19 mouse cellular contexts compared by ENCODE assay signal in genomic region chr3:83864064-83864548, GRCm38 (mm10).
"Had no signal": no experiment of that assay in that cellular context is flagged by ENCODE, and none has a peak within 500 bp of the region (broad histone marks: within the 10 kb centered on the region; RNA-seq: fewer than 3 reads in every experiment).

No protein-coding gene starts in this region.

- H3K4me2 ChIP-seq: lung, embryonic 15.5 days; midbrain, embryonic 12.5 days; neural tube, embryonic 13.5 days; neural tube, embryonic 15.5 days; stomach, embryonic 15.5 days had no signal

- H3K9me3 ChIP-seq: lung, embryonic 15.5 days; midbrain, embryonic 10.5 days; neural tube, embryonic 13.5 days; neural tube, embryonic 15.5 days; stomach, embryonic 15.5 days had no signal

- DNase-seq: liver, postnatal 0 days; lung, adult 2 months; lung, postnatal 14 days; lung, postnatal 36 days; midbrain, embryonic 14.5 days; retina, postnatal 1 day; right cerebral cortex, adult 18-20 months; right cerebral cortex, postnatal 14 days; thymus, adult 2 months; thymus, postnatal 25 days; thymus, postnatal 4 days had no signal

- H3K4me3 ChIP-seq: lung, embryonic 15.5 days; midbrain, embryonic 10.5 days; midbrain, embryonic 12.5 days; myocyte; neural tube, embryonic 13.5 days; neural tube, embryonic 15.5 days; stomach, embryonic 15.5 days had no signal

- H3K36me3 ChIP-seq: lung, embryonic 15.5 days; midbrain, embryonic 10.5 days; midbrain, embryonic 12.5 days; neural tube, embryonic 13.5 days; neural tube, embryonic 15.5 days; stomach, embryonic 15.5 days had no signal

- H3K27me3 ChIP-seq: lung, embryonic 15.5 days; midbrain, embryonic 12.5 days; neural tube, embryonic 13.5 days; neural tube, embryonic 15.5 days; stomach, embryonic 15.5 days had no signal

- ATAC-seq: midbrain, embryonic 16.5 days had no signal

- H3K4me1 ChIP-seq: midbrain, embryonic 10.5 days; midbrain, embryonic 12.5 days; neural tube, embryonic 13.5 days; neural tube, embryonic 15.5 days; stomach, embryonic 15.5 days had no signal

- H3K27ac ChIP-seq: lung, embryonic 15.5 days; midbrain, embryonic 10.5 days; midbrain, embryonic 12.5 days; neural tube, embryonic 13.5 days; neural tube, embryonic 15.5 days had no signal

- H3K9ac ChIP-seq: liver, postnatal 0 days; lung, embryonic 15.5 days; midbrain, embryonic 12.5 days; neural tube, embryonic 13.5 days; neural tube, embryonic 15.5 days; stomach, embryonic 15.5 days had no signal
